Mouse (Mus musculus): ENCODE results near the gene Atp10a. TPM values are rescaled to one million over a fixed set of nuclear protein-coding genes. Genes with fewer than 3 reads are reported as not detected.

Atp10a gene
- polyA plus RNA-seq (2012): 41.4 and 54.6 TPM in 2 replicates

GRCm38 (mm10) chr7:58655866-58656265 is at the start of gene Atp10a:
Gene Atp10a, plus strand, starts transcription at chr7:58656166.

